Mouse (Mus musculus) heart, postnatal 4 days (tissue): ENCODE data around the gene Cyp17a1. TPM values are rescaled to one million over a fixed set of nuclear protein-coding genes. Genes with fewer than 3 reads are reported as not detected.

Source experiments
- DNase-seq: peaks from one replicate; pipeline ENCODE4 v3.0.0; 2021
- total RNA-seq, 2 experiments: library from RNA; stranded (reverse); gene quantifications; 2 replicates each; pipeline ENCODE4 v1.2.3; 2021

The Cyp17a1 gene
- total RNA-seq, result under 1 TPM in 1 of 2 experiments, not detected in 1; 0.23 TPM

GRCm38 (mm10) chr19:46672766-46673418 is at the start of gene Cyp17a1:
Gene Cyp17a1 (minus strand): TSS chr19:46673172.
- no peak for DNase-seq

GRCm38 (mm10) chr19:46718150-46718549 is 45.2 kb upstream of the Cyp17a1 start:
- DNase-seq, result no peak

- no peak for DNase-seq
Observed at GRCm38 (mm10) chr19:46715016-46715415, 42.0 kb upstream of the Cyp17a1 start.

- DNase-seq, result no peak
Observed at GRCm38 (mm10) chr19:46714234-46714633, 41.3 kb upstream of the Cyp17a1 start.

- no peak for DNase-seq
Observed at GRCm38 (mm10) chr19:46710614-46711013, 37.6 kb upstream of the Cyp17a1 start.

GRCm38 (mm10) chr19:46707296-46708151 is 34.6 kb upstream of the Cyp17a1 start, which contains the start of gene As3mt:
Gene As3mt (plus strand): TSS chr19:46707458.
- peak; percentile 85 for DNase-seq

DNA sequence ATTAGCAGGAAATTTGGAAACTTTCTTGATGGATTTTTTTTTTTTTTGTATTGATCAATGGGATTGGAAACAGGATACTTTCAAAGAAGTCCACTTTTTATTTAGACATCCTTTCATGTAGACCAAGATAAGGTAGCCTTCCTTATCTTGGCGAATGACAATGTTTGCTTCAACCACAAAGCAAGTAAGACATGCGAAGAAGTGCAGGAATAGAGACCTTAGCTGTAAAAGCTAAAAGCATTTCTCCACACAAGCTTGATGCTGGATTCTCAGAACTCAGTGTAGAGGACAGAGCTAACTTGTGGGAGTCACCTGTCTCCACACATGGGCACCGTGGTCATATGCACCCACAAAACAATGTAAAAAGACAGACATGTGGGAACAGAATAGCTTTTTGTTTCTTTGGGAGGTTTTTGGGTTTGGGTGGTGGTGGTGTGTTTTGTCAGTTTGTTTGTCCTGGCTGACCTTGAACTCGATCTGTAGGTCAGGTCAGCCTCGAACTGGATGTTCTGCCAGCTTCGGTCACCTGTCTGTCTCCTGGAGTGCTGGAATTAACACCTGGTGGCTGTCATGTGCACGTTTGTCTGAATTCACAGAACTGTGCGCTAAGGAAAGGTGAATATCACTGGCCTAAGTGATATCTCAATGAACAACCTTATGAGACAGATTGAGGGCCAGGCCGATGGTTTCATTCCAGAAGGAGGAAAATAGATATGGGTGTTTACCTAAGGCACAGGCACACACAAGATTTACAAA is 33.7 kb upstream of the Cyp17a1 start:
- DNase-seq, result no peak

GRCm38 (mm10) chr19:46705779-46706495 is 33.0 kb upstream of the Cyp17a1 start:
- DNase-seq, result no peak

DNA sequence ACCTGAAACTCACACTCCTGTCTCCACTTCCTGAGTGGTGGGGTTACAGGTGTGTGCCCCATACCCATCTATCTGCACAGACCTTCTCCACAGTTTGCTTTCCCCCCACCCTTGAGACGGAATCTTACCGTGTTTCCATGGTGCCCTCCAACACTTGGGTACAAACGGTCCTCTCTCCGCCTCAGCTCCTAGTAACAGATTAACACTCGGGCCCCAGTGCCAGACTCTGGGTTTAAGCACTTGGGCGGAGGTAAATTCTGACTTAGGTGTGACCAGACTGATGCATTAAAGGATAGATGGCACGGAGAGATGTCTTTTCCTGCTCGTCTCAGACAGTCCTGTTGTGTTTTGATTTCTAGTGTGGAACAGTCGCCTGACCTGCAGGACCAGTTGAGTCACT is 28.2 kb upstream of the Cyp17a1 start:
- no peak for DNase-seq

DNA sequence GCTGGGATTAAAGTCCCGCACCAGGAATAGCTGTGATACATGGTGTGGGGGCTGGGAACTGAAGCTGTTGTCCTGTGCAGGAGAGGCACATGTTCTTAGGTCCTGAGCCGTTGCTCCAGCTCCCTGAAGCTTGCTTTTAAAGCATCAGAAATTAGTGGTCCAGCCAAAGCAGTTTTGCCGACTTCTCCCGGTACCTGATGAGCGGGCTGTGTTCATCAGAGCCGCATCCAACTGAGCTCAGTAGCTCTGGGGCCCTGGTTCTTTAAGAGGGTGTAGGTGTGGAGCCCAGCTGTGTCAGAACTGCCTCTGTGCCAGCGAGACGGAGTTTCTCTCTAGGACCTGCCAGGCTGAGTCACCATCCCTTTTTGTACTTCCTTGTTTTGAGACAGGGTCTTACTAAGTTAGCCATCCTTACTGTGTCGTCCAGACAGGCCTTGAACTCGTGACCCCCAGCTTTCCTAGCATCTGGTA is 26.1 kb upstream of the Cyp17a1 start:
- DNase-seq, result no peak

DNA sequence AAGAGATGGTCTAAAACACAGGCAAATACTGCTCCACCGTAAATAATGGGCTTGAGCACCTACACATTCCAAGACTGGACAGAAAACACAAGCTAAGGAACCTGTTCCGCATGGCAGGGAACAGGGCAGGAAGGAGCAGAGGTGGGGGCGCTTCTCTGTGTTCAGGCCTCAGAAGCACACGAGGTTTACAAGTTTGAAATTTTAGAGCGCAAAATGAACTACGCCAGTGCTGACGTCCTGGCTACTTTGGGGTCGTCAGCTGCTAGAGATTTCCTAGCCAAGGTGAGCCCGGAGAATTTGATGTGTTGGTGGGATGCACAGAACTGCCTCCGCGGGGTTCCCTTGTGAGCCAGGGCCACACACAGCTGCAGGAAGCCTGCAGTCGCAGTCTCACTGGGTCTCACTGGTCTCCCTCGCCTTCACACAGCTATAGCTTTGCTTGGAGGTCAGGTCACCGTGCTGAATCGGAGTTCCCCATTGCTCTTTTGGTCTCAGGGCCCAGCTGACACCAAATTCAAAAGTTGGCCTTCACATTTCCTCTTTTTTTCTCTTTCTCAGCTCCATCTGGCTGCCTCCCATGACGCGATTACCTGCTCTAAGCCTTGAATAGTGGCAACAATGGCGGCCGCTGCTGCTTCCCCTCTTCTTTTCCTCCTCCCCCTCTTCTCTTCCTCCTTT is 25.0 kb upstream of the Cyp17a1 start:
- DNase-seq, result no peak

DNA sequence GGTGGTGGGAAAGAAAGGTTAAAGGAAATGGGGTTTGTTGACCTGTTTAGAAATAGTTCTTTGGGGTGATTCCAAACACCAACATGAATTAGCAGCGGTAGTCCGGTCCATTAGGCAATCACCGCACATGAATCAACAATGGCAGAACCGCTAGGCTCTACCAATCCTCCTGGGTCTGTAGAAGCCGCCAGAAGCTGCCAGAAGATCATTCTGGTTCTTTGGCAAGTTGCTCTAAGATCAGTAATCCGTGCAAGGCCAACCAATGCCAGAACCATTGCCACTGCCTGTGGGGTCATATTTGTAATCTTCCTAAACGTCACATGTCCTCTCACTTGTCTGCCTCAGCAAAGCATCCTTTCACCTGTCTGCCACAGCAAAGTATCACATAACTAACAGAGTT is 24.0 kb upstream of the Cyp17a1 start:
- DNase-seq, result no peak

GRCm38 (mm10) chr19:46696482-46696881 is 23.5 kb upstream of the Cyp17a1 start:
- DNase-seq, result no peak

DNA sequence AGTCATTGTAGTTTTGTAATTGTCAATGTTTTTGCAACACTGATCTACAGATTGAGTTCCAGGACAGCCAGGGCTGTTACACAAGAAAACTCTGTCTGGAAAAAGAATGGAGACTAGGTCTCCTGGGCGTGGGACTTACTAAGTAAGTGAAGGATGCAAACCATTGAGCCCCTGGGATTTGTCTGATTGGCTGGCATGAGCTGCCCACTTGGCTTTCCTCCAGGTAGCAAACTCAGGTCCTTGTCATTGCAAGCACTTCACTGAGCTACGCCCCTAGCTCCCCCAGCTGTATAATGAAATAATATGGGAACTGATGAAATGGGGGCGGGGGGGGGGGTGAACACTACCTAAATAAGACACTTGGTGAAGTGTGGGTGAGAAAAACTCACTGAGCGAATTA is 20.2 kb upstream of the Cyp17a1 start:
- DNase-seq, result no peak

DNA sequence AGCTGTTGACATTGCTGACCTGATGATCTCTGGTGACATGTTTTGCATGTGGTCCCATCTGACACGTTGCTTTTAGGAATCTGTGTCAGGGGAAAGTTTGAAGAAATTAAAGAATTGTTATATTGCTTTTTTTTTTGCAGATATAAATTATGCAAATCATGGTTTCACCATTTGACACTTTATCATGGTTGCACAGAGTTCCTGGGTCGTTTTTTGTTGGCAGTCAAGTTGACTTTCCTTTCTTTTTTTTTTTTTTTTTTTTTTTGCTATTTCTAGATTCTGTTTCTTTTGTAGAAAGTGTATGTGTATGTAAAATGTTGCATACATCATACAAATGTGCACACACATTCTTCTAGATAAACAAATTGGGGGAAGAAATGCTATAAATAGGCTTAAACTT is 18.1 kb upstream of the Cyp17a1 start:
- DNase-seq, result no peak

DNA sequence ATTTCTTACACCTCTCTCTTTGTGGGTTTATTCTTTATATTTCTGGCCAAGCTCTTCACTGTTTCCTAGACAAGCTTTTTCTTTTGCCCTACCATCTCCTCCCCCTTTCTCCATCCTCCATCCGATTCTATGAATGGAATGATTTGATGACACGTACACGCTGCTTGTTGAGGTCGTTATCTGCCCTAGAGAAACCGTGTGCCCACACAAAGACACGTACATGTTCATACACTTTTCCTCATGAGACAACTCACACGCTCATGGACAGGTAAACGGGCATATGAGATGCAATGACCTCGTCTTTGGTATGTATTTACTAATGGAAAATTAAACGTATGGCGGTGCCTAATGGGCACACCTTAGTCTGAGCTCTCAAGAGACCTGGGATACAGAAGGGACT is 17.4 kb upstream of the Cyp17a1 start:
- no peak for DNase-seq

DNA sequence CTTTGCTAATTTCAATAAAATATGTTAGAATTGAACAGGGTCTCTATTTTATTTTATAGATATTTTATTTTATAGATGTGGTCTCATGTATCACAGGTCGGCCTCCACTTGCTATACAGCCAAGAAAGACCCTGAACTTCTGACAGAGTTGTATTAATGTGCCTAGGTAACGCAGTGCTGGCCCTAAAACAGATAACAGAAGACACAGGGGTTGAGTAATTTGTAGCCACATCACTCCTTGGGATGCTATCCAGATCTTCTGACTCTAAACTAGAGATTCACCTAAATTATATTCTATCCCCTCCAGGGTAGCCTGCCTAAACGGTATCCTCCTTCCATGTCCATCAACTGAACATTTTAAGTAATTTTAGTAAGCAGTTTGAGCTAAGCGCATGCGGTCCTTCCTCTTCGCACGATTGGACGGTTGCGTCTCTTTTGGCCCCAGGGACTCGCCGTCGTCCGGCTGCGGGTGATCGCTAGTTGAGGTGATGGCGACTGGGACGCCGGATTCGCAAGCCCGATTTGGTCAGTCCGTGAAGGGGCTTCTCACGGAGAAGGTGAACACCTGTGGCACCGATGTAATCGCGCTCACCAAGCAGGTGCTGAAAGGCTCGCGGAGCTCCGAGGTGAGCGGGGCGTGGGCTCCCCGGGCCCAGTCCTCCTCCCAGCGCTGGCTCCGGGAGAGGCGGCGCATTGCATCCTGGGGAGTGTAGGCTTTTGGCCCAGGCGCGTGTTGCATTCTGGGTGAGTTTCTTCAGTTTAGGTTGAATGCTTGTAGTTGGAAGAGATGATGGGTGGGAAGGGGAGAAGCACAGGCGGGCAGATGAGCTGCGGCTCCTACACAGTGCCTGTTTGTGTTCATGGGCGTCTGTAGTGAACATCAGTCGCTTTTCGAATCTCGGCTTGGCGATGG is 16.7 kb upstream of the Cyp17a1 start, which contains the start of gene Borcs7:
Borcs7 (plus strand) TSS at position 447 of the 913 bp plus-strand sequence.
- peak; percentile 86 for DNase-seq

DNA sequence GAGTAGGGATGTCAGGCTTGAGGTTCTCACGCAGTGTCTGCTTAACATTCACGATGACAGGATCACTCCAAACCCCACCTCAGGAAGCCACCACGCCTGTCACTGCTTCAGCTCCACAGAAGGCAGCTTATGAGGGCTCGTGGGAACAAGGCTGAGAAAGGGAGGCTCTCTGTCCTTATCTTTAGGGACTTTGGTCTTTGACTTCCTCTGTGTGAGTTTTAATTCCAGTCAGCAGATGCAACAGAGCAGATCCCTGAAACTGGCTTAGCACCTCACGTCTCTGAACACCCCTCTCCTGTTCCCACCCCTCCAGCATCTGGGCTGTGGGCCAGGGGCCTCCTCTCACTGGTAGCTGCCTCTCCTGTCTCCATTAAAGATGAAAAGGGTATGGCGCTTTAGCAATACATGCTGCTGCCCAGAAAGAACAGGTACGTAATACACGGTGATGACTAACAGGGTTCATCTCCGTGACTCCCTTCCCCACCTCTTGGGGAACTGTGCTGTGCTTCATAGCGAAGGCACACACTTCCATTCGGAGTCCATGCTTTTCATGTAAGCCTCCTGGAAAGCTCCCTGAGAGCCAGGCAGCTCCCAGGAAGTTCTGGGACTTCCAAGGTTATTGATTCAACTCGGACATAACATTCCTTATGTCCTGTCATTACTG is 6.9 kb upstream of the Cyp17a1 start:
- no peak for DNase-seq

GRCm38 (mm10) chr19:46675641-46676040 is 2.7 kb upstream of the Cyp17a1 start:
- DNase-seq, result no peak

GRCm38 (mm10) chr19:46670691-46671090 is 2.3 kb downstream of the Cyp17a1 start:
- peak; percentile 77 for DNase-seq
